Mouse (Mus musculus): ENCODE data around the gene Serinc3. TPM values are rescaled to one million over a fixed set of nuclear protein-coding genes. Genes with fewer than 3 reads are reported as not detected.

The Serinc3 gene
- total and polyA plus RNA-seq, 3 experiments, result 345 to 611 (median 467) TPM

DNA sequence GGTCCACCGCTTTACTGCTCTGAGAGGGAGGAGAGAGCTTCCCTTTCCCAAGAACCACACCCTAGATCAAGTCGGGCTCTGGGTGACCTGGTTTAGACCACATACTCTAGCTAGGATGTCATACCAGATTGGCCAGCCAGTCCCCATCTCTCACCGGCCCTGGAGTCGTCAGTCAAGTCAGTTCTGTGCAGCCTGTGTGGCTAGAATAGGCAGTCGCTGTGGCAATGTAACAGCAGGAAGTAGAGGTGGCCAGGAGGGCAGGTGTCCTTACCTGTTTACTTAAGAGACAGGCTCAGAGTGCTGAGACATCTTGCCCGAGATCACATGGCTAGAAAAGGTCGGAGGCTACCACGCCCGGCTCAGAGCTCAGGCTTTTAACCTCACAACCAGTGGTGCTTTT, 33.8 kb downstream of the Serinc3 start:
- TF ChIP-seq RAD21 (IDR thresholded peaks at IDR 0.05; ENCODE audit: low read depth, low read length), result no peak
- no peak for TF ChIP-seq MXI1 (IDR thresholded peaks at IDR 0.05; ENCODE audit: low read depth, low read length)
- TF ChIP-seq BHLHE40 (IDR thresholded peaks at IDR 0.05; ENCODE audit: low read depth, low read length), result no peak
- TF ChIP-seq ETS1 (conservative IDR thresholded peaks at IDR 0.05; ENCODE audit: low read depth, low read length), result no peak
- no peak for TF ChIP-seq TCF12 (IDR thresholded peaks at IDR 0.05; ENCODE audit: low read depth, low read length)
- no peak for TF ChIP-seq RCOR1 (conservative IDR thresholded peaks at IDR 0.05; ENCODE audit: low read depth, low read length)
- no peak for TF ChIP-seq IRF4 (IDR thresholded peaks at IDR 0.05; ENCODE audit: low read depth, low read length)
- TF ChIP-seq MAFK (IDR thresholded peaks at IDR 0.05; ENCODE audit: insufficient replicate concordance, low read length), result no peak
- TF ChIP-seq E2F4 (IDR thresholded peaks at IDR 0.05; ENCODE audit: insufficient replicate concordance, low read depth, low read length), result no peak
- no peak for TF ChIP-seq SIN3A (IDR thresholded peaks at IDR 0.05; ENCODE audit: low read length)
- TF ChIP-seq POLR2A (IDR thresholded peaks at IDR 0.05; ENCODE audit: low read depth, low read length), result no peak
- TF ChIP-seq MAX (IDR thresholded peaks at IDR 0.05; ENCODE audit: low read length), result no peak
- TF ChIP-seq ZNF384 (IDR thresholded peaks at IDR 0.05; ENCODE audit: low read depth, low read length), result no peak
- TF ChIP-seq USF1 (IDR thresholded peaks at IDR 0.05; ENCODE audit: low read depth, low read length), result no peak
- in situ Hi-C loops (cut with MboI; ENCODE audit: low pct_ligation_motif_present, low pct_unique_long_range_greater_than_20kb, low sequenced_read_pairs), result no loop called here
- no peak overlapping the region for H3K9ac ChIP-seq (ENCODE audit: insufficient read depth, low read depth)
- H3K27ac ChIP-seq (ENCODE audit: insufficient read depth, low read depth), result no peak overlapping the region
- peaks cover 4% of the 10 kb centered on the region for H3K9me3 ChIP-seq (replicated peaks; ENCODE audit: low read length)
- no peak overlapping the region for H3K4me2 ChIP-seq (ENCODE audit: insufficient read depth, low read depth, poor library complexity, severe bottlenecking)
- dilution Hi-C loops (cut with MboI; ENCODE audit: extremely low pct_ligation_motif_present, extremely low pct_unique_long_range_greater_than_20kb, low sequenced_read_pairs), result no loop called here
- no peaks in the 10 kb centered on the region for H3K27me3 ChIP-seq (replicated peaks)
- no peak for DNase-seq (ENCODE audit: extremely low read depth)
- H3K36me3 ChIP-seq (replicated peaks in 1 of 2; ENCODE audit: control insufficient read depth in 1 of 2, insufficient read depth in 1 of 2, low read length in 1 of 2), result peaks cover 73 to 96% of the 10 kb centered on the region in 2 experiments
- no peak overlapping the region for H3K4me3 ChIP-seq (replicated peaks in 1 of 3; ENCODE audit: low read depth in 2 of 3, low read length in 2 of 3, poor library complexity in 1 of 3)
- H3K79me2 ChIP-seq (replicated peaks; ENCODE audit: control insufficient read depth, extremely low read depth, insufficient read depth, poor library complexity, severe bottlenecking), result peaks cover 3% of the 10 kb centered on the region
- peaks cover 5 to 33% of the 10 kb centered on the region in 2 experiments; a peak in 2 of 4 replicates for H3K4me1 ChIP-seq (ENCODE audit: control insufficient read depth in 1 of 2, insufficient read depth in 2 of 2)

DNA sequence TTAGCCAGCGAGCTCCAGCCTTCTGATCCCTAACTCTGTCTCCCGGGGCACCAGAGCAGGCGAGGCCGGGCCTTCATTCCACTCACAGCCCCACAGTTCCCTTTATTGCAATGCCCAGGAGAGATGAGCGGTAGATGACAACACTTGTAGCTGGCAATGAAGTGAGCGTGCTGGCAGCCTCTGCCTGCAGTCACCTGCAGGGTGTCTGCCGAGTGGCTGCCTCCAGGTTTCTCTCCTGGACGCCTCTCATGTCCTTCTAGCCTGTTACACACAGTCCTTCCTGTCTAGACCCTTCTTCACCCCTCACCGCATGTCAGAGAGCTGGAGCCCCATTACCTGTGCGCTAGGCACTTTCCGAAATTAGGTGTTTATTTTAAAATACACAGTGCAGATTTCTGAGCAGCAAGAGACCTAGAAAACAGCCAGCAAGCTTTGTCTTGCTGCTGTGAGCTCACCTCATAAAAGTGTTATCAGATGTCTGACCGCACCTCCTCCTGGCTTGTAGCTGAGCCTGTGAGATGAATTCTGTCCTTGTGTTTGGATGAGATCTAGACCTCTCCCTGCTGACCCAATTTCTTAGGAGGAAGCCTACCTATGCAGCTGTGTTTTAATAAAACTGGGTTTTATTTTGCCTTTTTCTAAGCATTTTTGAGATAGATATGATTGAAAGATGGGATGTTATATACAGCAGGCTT, 35.5 kb downstream of the Serinc3 start:
- DNase-seq (ENCODE audit: extremely low read depth), result no peak

More for the DNA sequence above, 35.5 kb downstream of the Serinc3 start:
- peaks cover 58 to 90% of the 10 kb centered on the region in 2 experiments for H3K36me3 ChIP-seq (replicated peaks in 1 of 2; ENCODE audit: control insufficient read depth in 1 of 2, insufficient read depth in 1 of 2, low read length in 1 of 2)
- H3K79me2 ChIP-seq (replicated peaks; ENCODE audit: control insufficient read depth, extremely low read depth, insufficient read depth, poor library complexity, severe bottlenecking), result peaks cover 18% of the 10 kb centered on the region
- in situ Hi-C loops (cut with MboI; ENCODE audit: low pct_ligation_motif_present, low pct_unique_long_range_greater_than_20kb, low sequenced_read_pairs), result loop anchor here (5.0 kb wide), 1 partner anchor 108 kb away; no protein-coding TSS in a partner anchor
- H3K27ac ChIP-seq (ENCODE audit: insufficient read depth, low read depth), result no peak overlapping the region
- H3K9me3 ChIP-seq (replicated peaks; ENCODE audit: low read length), result peaks cover 4% of the 10 kb centered on the region
- peaks cover 9 to 50% of the 10 kb centered on the region in 2 experiments; a peak in 3 of 4 replicates for H3K4me1 ChIP-seq (ENCODE audit: control insufficient read depth in 1 of 2, insufficient read depth in 2 of 2)
- H3K9ac ChIP-seq (ENCODE audit: insufficient read depth, low read depth), result no peak overlapping the region
- H3K4me2 ChIP-seq (ENCODE audit: insufficient read depth, low read depth, poor library complexity, severe bottlenecking), result no peak overlapping the region
- no peak overlapping the region for H3K4me3 ChIP-seq (replicated peaks in 1 of 3; ENCODE audit: low read depth in 2 of 3, low read length in 2 of 3, poor library complexity in 1 of 3)
- TF ChIP-seq CTCF (conservative IDR thresholded peaks at IDR 0.05 in 1 of 2, IDR thresholded peaks at IDR 0.05 in 1 of 2; ENCODE audit: low read depth in 2 of 2, low read length in 2 of 2), result no peak
- no peak for TF ChIP-seq POLR2AphosphoS2 (IDR thresholded peaks at IDR 0.05; ENCODE audit: low read depth, low read length)
- no peak for TF ChIP-seq NRF1 (IDR thresholded peaks at IDR 0.05; ENCODE audit: low read depth, low read length)
- TF ChIP-seq CHD2 (IDR thresholded peaks at IDR 0.05; ENCODE audit: low read length), result no peak
- no peak for TF ChIP-seq SMC3 (IDR thresholded peaks at IDR 0.05; ENCODE audit: low read depth, low read length)
- TF ChIP-seq UBTF (IDR thresholded peaks at IDR 0.05; ENCODE audit: low read depth, low read length), result no peak
- TF ChIP-seq E2F4 (IDR thresholded peaks at IDR 0.05; ENCODE audit: insufficient replicate concordance, low read depth, low read length), result no peak
- TF ChIP-seq MAX (IDR thresholded peaks at IDR 0.05; ENCODE audit: low read length), result no peak
- no peak for TF ChIP-seq TBP (conservative IDR thresholded peaks at IDR 0.05; ENCODE audit: low read depth, low read length)
- no peak for TF ChIP-seq PAX5 (IDR thresholded peaks at IDR 0.05; ENCODE audit: low read length)
- TF ChIP-seq ZKSCAN1 (IDR thresholded peaks at IDR 0.05; ENCODE audit: borderline replicate concordance, low read depth, low read length), result no peak
- dilution Hi-C loops (cut with MboI; ENCODE audit: extremely low pct_ligation_motif_present, extremely low pct_unique_long_range_greater_than_20kb, low sequenced_read_pairs), result no loop called here
- no peaks in the 10 kb centered on the region for H3K27me3 ChIP-seq (replicated peaks)

Data from CH12.LX (cell line).